Mouse (Mus musculus) liver (tissue): ENCODE measurements around the gene Srgap3.

Experiments
- DNase-seq: peaks from one replicate; pipeline ENCODE4 v3.0.0-alpha.2; 2020; ENCODE audit warnings: mixed read lengths

Srgap3 gene

GRCm38 (mm10) chr6:112809658-112810520 is 137.2 kb downstream of the Srgap3 start:
- DNase-seq, result no peak

DNA sequence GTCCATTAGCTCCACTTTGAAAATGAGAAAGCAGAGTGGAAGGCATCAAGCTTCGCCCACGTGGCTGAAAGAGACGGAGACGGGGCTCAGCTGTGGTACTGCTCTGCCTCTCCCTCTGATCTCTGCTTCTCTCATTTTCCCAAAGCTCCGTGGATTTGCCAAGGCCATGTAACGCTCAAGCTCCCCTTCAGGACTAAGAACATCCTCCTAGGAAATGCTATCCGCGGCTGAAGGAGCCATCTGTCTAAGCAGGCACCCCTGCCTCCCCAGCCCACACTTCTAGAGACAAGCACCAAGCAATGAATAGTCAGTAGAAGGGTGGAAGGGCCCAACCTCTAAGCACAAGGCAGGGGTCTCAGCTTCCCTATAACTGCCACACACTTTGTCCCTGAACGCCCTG is 138.3 kb downstream of the Srgap3 start:
- DNase-seq, result no peak

DNA sequence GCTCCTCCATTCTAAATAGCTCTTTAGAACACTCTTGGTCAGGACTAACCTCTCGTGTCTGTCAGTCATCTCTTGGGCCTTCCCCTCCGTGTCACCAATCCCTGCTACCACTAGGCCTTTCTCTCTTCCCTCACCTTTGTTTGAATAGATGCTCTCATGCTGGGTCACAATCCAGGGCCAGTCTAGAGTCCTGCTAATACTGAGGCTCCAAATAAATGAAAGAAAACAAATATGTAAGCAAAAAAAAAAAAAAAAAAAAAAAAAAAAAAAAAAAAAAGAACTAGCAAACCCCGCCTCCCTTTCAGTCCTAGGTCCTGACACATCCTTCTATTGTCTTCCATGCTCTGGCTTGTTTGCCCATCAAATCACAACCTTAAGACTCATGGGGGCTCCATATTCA is 145.1 kb downstream of the Srgap3 start:
- DNase-seq, result no peak

DNA sequence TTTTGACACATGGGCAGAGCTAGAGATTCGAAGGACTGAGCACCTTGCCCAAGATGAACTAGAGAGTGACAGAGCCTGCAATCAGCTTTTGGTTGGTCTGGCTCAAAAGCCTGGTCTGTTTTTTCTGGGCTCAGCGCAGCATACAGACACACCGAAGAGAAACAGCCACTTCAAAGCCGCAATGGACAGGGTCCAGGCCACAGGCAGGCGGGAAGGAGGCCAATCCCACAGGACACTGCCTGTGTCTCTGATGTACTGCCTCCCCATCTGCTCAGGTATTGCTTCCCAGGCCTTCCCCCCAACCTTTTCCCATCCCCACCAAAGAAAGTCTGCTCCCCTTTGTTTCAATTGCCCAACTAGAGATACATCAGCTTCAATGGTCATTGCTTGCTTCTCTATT is 148.7 kb downstream of the Srgap3 start:
- DNase-seq, result no peak

- DNase-seq, result no peak
Observed at GRCm38 (mm10) chr6:112796607-112797006, 150.5 kb downstream of the Srgap3 start.

- no peak for DNase-seq
Observed at GRCm38 (mm10) chr6:112793887-112794286, 153.2 kb downstream of the Srgap3 start.

GRCm38 (mm10) chr6:112789901-112790300 is 157.2 kb downstream of the Srgap3 start:
- no peak for DNase-seq

DNA sequence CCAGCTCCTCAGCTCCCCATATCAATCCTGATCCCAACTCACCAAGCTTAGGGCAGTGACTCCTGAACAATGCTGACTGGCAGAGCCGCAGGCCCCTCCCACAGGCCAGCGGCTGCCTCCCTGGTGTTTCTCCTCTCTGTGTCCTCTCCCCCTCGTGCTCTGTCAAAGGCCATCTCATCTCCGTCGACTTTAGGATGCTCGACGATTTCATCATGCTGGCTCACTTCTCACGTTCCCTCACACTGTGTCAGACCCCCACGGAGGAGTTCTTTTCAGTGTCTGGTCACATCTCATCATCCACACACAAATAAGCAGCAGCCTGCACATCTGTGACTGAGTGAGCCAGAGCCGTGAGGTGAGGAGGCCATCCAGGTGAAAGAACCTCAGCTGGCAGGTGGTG is 158.4 kb downstream of the Srgap3 start:
- DNase-seq, result no peak

DNA sequence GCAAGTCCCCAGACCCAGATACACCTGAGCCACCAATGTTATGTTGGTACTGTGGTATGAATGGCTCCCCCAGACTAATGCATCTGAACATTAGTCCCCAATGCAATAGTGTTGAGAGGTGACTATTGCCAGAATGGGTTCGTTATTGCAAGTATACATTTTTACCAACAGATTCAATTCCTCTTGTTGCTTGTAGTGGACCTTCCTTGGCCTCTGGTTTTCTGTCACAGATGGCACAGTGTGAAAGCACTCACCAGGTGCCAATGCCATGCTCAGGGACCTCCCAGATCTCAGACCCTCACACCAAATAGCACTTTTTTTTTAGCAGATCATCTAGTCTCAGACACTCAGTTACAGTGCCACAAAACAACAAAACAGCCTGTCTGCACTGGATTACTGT is 158.9 kb downstream of the Srgap3 start:
- DNase-seq, result no peak

GRCm38 (mm10) chr6:112781409-112782093 is 165.5 kb downstream of the Srgap3 start:
- DNase-seq, result no peak

- no peak for DNase-seq
Observed at GRCm38 (mm10) chr6:112778211-112778610, 168.9 kb downstream of the Srgap3 start.

DNA sequence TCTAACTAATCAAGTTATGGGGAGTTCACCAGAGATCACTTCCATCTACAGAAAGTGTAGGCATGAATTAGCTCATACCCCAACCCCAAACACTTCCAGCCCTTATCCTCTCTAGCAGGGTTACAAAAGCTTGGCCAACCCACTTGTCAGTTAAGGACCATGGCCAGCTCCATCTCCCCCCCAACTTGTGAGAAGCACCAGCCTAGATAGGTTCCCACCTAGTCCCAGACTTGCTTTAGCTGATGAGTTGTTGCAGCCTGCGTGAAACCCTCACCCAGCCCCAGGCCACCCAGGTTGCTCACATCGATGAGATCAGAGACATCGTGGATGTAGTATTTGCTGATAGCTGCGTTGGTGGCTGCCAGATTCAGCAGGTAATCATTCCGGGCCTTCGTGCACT is 170.3 kb downstream of the Srgap3 start:
- no peak for DNase-seq

GRCm38 (mm10) chr6:112773754-112774153 is 173.3 kb downstream of the Srgap3 start:
- no peak for DNase-seq

- DNase-seq, result no peak
Observed at GRCm38 (mm10) chr6:112770996-112771395, 176.1 kb downstream of the Srgap3 start.

DNA sequence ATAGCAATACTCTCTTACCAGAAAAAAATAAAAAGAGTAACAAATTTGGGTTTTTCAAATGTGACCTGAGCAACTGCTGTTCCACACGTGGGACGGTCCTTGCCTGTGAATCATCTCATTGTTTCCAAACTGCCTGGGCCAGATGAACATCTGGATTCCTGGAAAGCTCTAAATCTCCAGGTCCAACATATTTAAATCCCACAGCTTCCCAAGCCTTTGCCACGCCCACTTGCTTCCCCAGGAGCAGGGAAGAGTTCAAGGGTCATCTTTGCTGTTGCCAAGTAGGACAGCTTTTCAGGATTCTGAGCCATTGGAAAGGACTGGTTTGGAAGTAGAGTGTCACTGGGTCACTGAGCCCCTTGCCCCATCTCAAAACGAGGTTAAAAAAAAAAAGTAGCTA is 188.5 kb downstream of the Srgap3 start:
- no peak for DNase-seq

DNA sequence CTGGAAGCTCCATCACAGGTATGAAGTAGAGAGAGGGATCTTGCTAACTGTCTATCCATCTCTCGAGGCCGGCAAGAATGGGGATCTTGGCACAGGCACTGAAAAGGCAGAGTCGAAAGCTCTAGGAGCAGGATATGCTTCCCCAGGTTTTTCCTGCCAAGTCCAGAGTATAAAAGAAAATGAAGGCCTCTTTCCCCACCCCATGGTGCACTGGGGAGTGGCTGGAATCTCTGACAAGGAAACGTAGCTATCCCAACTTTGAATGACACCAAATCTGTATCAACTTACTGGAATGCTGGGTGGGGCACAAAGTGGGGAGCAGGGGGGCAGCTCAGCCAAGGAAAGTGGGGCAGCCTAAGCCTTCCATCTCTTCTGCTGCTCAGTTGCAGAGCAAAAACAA is 190.2 kb downstream of the Srgap3 start:
- DNase-seq, result no peak

DNA sequence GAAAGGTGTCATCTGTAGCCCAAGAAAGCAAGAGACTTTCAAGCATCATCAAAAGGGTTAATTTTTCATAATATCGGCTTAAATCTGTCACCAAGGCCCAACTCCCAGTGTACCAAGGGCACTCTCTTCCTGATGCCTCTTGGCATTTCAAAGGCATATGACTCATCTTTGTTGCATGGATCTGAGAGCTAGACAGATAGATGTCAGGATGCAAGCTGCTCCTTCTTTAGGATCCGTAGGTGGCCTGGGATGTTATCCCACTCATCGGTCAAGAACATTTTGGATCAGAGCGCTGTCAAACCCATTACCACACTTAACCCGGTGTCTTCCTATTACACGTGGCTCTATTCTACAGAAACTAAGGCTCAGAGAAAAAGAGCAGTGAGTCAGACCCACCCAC is 192.1 kb downstream of the Srgap3 start:
- DNase-seq, result no peak

- no peak for DNase-seq
Observed at GRCm38 (mm10) chr6:112752517-112752916, 194.5 kb downstream of the Srgap3 start.

- DNase-seq, result no peak
Observed at GRCm38 (mm10) chr6:112752007-112752406, 195.1 kb downstream of the Srgap3 start.

- no peak for DNase-seq
Observed at GRCm38 (mm10) chr6:112742297-112742696, 204.8 kb downstream of the Srgap3 start.

DNA sequence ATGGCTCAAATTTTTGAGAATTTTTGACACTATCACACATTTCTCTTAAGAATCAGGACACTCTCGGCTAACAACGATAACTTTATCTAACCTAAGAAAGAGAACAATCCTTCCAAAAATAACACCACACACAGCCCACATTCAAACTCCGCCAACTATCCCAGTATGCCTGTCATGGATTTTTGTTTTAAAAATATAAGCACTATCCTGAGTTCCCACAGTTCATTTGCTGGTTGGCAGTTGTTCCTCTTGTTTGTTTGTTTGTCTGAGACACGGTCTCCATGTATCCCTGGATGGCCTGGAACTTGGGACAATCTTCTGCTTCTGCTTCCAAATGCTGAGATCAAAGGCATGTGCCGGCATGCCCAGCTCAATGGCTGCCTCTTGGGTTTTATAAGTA is 205.3 kb downstream of the Srgap3 start:
- no peak for DNase-seq

DNA sequence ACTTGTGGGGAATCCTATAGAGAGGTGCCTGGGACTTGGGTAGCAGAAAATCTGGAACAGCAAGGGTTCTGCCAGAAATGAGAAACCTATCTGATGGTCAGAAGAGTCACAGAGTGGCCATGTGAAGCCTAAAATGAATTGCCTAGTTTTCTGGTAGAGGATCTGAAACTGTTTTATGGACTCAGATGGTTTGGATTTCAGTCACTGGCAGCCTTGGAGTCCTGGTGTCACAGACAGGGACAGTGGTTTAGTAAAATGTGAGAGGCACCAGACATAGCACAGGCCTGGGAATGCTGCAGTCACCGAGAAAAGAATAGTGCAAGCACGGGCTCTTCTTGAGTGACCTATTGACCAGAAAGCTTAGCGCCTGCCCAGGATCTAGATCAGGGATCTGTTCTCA is 207.4 kb downstream of the Srgap3 start:
- DNase-seq, result no peak

DNA sequence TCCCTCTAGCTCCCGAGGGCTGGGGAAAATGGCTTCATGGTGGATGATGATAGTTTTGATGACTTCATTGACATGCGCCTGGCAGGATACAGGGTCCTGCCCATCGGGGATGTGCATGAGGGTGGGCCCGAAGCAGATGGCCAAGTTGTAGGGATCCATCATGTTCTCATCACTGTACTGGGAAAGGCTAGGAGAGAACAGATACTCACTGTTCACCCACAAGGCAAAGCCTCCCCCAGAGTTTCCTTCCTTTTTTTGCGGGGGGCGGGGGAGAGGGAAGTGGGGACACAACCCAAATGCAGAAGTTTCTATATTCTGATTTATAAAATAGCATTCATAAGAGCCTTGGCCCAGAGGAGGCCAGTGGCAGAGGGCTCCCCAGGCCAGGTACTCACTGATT is 208.1 kb downstream of the Srgap3 start:
- DNase-seq, result no peak

DNA sequence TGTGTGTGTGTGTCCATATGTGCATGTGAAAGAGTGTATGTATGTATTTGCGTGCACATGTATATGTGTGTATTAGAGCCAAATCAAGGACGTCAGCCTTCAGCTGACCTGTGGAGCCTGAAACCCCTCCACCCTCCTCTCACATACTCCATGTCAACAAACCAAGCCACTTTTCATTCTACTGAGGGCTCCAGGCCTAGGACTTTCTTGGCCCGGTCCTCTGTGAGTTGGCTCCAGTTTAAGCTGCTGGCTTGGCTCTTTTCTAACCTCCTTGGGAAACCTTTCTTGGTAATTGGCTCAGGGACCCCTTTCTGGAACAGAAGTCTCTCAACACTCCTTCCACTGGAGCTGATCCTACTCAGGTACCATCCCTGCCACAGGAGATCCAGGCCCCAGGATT is 210.6 kb downstream of the Srgap3 start:
- no peak for DNase-seq
